Mouse (Mus musculus) liver, embryonic 14.5 days (tissue): Measurements from ENCODE around the gene Eya2. TPM values are rescaled to one million over a fixed set of nuclear protein-coding genes. Genes with fewer than 3 reads are reported as not detected.
"Not testable (repeated sequence)": the region's sequence is repeated elsewhere in the genome, so short reads cannot be mapped to it uniquely, and the experiment has no call there.

Experiments
- ATAC-seq: fragments of 200-750 bp; cut with Nextera tagmentation; 2 replicates; pipeline ENCODE4 v1.8.0; 2017; ENCODE audit warnings: moderate number of reproducible peaks, mild to moderate bottlenecking, moderate library complexity; ENCODE audit not compliant: insufficient read depth
- DNase-seq, 3 experiments: peaks; one replicate each; pipeline ENCODE4 v3.0.0-alpha.2; 2012 to 2013; ENCODE audit warnings: low read depth in 3 of 3, low spot score in 3 of 3
- H3K27ac ChIP-seq: fragments of 300-500 bp; sonication (generic); 2 replicates; pipeline ENCODE4 v1.5.1; 2014; ENCODE audit warnings: moderate library complexity, mild to moderate bottlenecking, control low read depth, inconsistent platforms
- H3K27me3 ChIP-seq: fragments of 300-500 bp; sonication (generic); 2 replicates; pipeline ENCODE4 v1.6.1; 2014; ENCODE audit warnings: mild to moderate bottlenecking, low read length, moderate library complexity; ENCODE audit not compliant: control insufficient read depth, insufficient read depth
- H3K36me3 ChIP-seq: fragments of 300-500 bp; sonication (generic); replicated peaks from 2 replicates; pipeline ENCODE4 v1.6.1; 2014; ENCODE audit warnings: low read depth; ENCODE audit not compliant: control insufficient read depth, insufficient read depth
- H3K4me1 ChIP-seq, 2 experiments: fragments of 200-500 bp in 1 of 2; fragments of 300-500 bp in 1 of 2; sonication (generic) in 1 of 2; replicated peaks; 2 replicates each; pipeline ENCODE4 v1.6.1; 2012 to 2014; ENCODE audit warnings: antibody characterized with exemption in 1 of 2, inconsistent platforms in 1 of 2, low read length in 1 of 2; ENCODE audit not compliant: control insufficient read depth in 2 of 2, insufficient read depth in 2 of 2
- H3K4me2 ChIP-seq: fragments of 300-500 bp; sonication (generic); 2 replicates; pipeline ENCODE4 v1.6.1; 2014; ENCODE audit warnings: low read depth, mild to moderate bottlenecking, control low read depth, moderate library complexity
- H3K4me3 ChIP-seq, 2 experiments: fragments of 200-500 bp in 1 of 2; fragments of 300-500 bp in 1 of 2; sonication (generic) in 1 of 2; 2 replicates each; pipeline ENCODE4 v1.5.1; 2012 to 2014; ENCODE audit warnings: low read depth in 2 of 2, low read length in 2 of 2, mild to moderate bottlenecking in 2 of 2, control low read depth in 1 of 2, inconsistent platforms in 1 of 2, moderate library complexity in 1 of 2; ENCODE audit not compliant: insufficient read depth in 1 of 2
- H3K9ac ChIP-seq: fragments of 300-500 bp; sonication (generic); replicated peaks from 2 replicates; pipeline ENCODE4 v1.6.1; 2014; ENCODE audit warnings: mild to moderate bottlenecking, control low read depth, moderate library complexity
- H3K9me3 ChIP-seq: fragments of 300-500 bp; sonication (generic); 2 replicates; pipeline ENCODE4 v1.6.1; 2016; ENCODE audit warnings: low read length, mixed read lengths; ENCODE audit not compliant: control insufficient read depth
- CTCF ChIP-seq: IDR thresholded peaks from 2 replicates; pipeline ENCODE4 v1.5.1; 2016; ENCODE audit warnings: antibody characterized with exemption, low read depth, control low read depth
- EP300 ChIP-seq: IDR thresholded peaks from 2 replicates; pipeline ENCODE4 v1.6.1; 2016; ENCODE audit warnings: antibody characterized with exemption, low read depth
- WGBS: fragments of 180-500 bp; shearing (Covaris S2); extraction: QIAGEN DNeasy Blood & Tissue Kit; methylation state at CpG from one replicate; pipeline ENCODE4 v1.1.7; 2014; ENCODE audit not compliant: insufficient replicate concordance; 5-methylcytosine and 5-hydroxymethylcytosine counted together
- polyA plus RNA-seq, 2 experiments: library from polyadenylated mRNA; depleted of rRNA in 1 of 2; stranded (reverse) in 1 of 2; unstranded in 1 of 2; fragments of >200 nt; fragmentation: Nextera tagmentation in 1 of 2; extraction: Ambion mirVana in 1 of 2; gene quantifications; 2 replicates each; pipeline versions ENCODE4 v1.2.1 to v1.2.3; 2012 to 2014

The Eya2 gene
- polyA plus RNA-seq, 2 experiments = 0.13 to 0.16 TPM

DNA sequence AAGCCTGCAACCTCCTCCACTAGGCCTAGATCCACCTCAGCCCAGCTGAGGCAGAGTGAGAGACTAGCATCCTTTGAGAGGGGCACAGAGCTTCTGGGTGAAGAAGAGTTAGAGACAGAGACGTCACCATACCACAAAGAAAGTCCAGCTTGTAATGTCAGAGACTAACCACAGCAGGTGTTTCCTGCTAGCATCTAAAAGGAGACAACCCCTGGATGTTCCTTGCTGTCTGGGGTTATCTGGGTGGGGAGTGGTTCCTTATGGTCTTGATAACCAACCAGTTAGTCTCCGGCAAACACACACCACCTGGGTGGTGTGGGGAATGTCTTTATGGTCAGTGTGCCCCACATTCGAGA lies 198.4 kb downstream of the Eya2 start:
- no peak overlapping the region for H3K9ac ChIP-seq
- H3K4me1 ChIP-seq = peaks cover 0 to 7% of the 10 kb centered on the region in 2 experiments; a peak in 2 of 4 replicates
- 8% methylated on average over 3 of the region's 3 CpGs for WGBS
- no peak overlapping the region for H3K27ac ChIP-seq
- DNase-seq = peak in 1 of 3 experiments; percentile 14
- no peak overlapping the region for H3K4me2 ChIP-seq
- ATAC-seq = peak; percentile 52; the same call in 1 of the 2 replicates
- H3K27me3 ChIP-seq = no peaks in the 10 kb centered on the region
- peaks cover 56% of the 10 kb centered on the region for H3K36me3 ChIP-seq
- H3K9me3 ChIP-seq = no peaks in the 10 kb centered on the region
- TF ChIP-seq EP300 (0 out of 2 replicates have a peak, but pooled peaks have one; percentile 12), CTCF (no peak)
- H3K4me3 ChIP-seq = no peak overlapping the region

- H3K9ac ChIP-seq = no peak overlapping the region
- H3K4me3 ChIP-seq = no peak overlapping the region
- DNase-seq = no peak
- no peak for ATAC-seq
- TF ChIP-seq EP300 (no peak), CTCF (no peak)
- WGBS = 82% methylated on average over 7 of the region's 8 CpGs
- H3K4me1 ChIP-seq = peaks cover 0 to 7% of the 10 kb centered on the region in 2 experiments; a peak in 2 of 4 replicates
- no peaks in the 10 kb centered on the region for H3K27me3 ChIP-seq
- H3K9me3 ChIP-seq = no peaks in the 10 kb centered on the region
- H3K36me3 ChIP-seq = peaks cover 55% of the 10 kb centered on the region
- H3K27ac ChIP-seq = no peak overlapping the region
- H3K4me2 ChIP-seq = no peak overlapping the region
These were observed 203.0 kb downstream of the Eya2 start for GRCm38 (mm10) chr2:165797876-165798275.

GRCm38 (mm10) chr2:165800174-165800573 lies 205.3 kb downstream of the Eya2 start:
- not testable (repeated sequence) for H3K4me2 ChIP-seq, DNase-seq, H3K9ac ChIP-seq, H3K4me1 ChIP-seq, H3K27ac ChIP-seq, H3K27me3 ChIP-seq, ATAC-seq, H3K4me3 ChIP-seq, H3K9me3 ChIP-seq
- WGBS = 82% methylated on average over 3 of the region's 3 CpGs
- peaks cover 49% of the 10 kb centered on the region for H3K36me3 ChIP-seq

DNA sequence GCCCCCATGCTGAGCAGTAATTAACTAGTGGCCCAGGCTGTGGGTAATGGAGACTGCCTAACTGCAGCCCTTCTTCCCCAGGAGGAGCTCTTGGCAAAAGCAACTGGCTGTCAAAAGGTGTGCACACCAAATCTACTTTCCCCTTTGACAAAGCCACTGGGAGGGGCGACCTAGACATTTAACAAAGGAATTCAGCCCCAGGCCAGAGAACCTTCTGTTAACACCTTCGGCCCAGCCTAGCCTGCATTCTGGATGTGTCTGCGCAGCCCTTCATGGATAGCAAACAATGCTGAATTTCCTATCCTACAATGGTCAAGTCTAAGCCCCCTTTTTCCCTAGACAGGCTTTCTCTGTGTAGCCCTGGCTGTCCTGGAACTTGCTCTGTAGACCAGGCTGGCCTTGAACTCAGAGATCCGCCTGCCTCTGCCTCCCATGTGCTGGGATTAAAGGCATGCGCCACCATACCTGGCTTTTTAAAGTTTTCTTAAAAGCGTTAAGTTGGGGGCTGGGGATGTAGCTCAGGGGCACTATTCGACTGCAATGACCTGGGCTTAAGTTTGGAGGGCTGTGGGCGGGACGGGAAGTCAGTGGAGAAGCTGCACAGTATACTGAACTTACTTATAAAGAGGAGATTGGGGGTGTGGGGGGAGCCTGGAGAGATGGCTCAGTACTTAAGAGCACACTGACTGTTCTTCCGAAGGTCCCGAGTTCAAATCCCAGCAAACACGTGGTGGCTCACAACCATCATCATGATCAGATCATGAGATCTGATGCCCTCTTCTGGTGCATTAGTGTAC lies 213.5 kb downstream of the Eya2 start:
- Histone ChIP-seq H3K27ac (no peak overlapping the region), H3K9ac (no peak overlapping the region), H3K36me3 (peaks cover 74% of the 10 kb centered on the region), H3K4me2 (no peak overlapping the region), H3K4me3 (no peak overlapping the region), H3K4me1 (no peaks in the 10 kb centered on the region), H3K27me3 (no peaks in the 10 kb centered on the region), H3K9me3 (no peaks in the 10 kb centered on the region)
- WGBS = 85% methylated on average over 12 of the region's 12 CpGs
- DNase-seq (no peak), ATAC-seq (no peak)
- TF ChIP-seq CTCF (no peak), EP300 (no peak)

DNA sequence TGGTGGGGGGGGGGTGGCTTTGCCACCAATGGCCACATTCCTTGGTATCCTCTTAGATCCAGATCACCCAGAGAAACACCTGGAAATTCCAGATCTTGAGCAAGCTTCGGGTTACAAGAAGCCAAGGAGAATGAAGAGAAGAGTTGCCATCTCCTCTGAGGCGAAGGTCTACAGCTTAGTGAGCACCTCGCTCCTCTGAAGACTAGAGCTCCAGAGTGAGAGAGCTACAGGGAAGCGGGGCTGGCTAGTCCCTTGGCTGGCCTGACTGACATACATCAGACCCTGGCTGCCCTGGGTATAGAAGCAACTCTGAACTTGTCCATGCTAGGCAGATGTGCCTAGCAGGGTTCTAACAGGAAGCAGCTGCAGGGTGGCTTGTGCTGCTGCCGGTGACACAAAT lies 214.3 kb downstream of the Eya2 start:
- TF ChIP-seq EP300 = no peak
- TF ChIP-seq CTCF = no peak
- Histone ChIP-seq H3K4me2 (no peak overlapping the region), H3K36me3 (peaks cover 79% of the 10 kb centered on the region), H3K4me3 (no peak overlapping the region), H3K9me3 (no peaks in the 10 kb centered on the region), H3K27ac (no peak overlapping the region), H3K4me1 (no peaks in the 10 kb centered on the region), H3K9ac (no peak overlapping the region), H3K27me3 (no peaks in the 10 kb centered on the region)
- WGBS = 82% methylated on average over 5 of the region's 5 CpGs
- no peak for DNase-seq
- ATAC-seq = no peak
